ENCODE assay signal across 10 mouse cellular contexts in genomic region chr8:103235614-103236013, GRCm38 (mm10).
DNase-seq lines count a peak whose midpoint lies in the region; ATAC-seq and TF ChIP-seq lines count a peak whose summit lies in the region.
"Had no signal": no experiment of that assay in that cellular context is flagged by ENCODE, and none has a peak within 500 bp of the region (broad histone marks: within the 10 kb centered on the region; RNA-seq: fewer than 3 reads in every experiment).

No protein-coding gene starts in this region.

- no peaks in the 10 kb centered on the region for H3K36me3 ChIP-seq in limb, embryonic 14.5 days (ENCODE audit: control insufficient read depth, insufficient read depth, low read length)
- no peaks in the 10 kb centered on the region for H3K36me3 ChIP-seq in limb, embryonic 10.5 days
- no peaks in the 10 kb centered on the region for H3K36me3 ChIP-seq in embryonic facial prominence, embryonic 11.5 days (replicated peaks; ENCODE audit: control insufficient read depth, insufficient read depth, low read depth, low read length)
- H3K36me3 ChIP-seq in midbrain, embryonic 15.5 days (replicated peaks): no peaks in the 10 kb centered on the region
- H3K36me3 ChIP-seq: midbrain, embryonic 12.5 days had no signal

- no peak overlapping the region for H3K27ac ChIP-seq in limb, embryonic 14.5 days (replicated peaks; ENCODE audit: low read depth, low read length)
- no peak overlapping the region for H3K27ac ChIP-seq in limb, embryonic 10.5 days
- no peak overlapping the region for H3K27ac ChIP-seq in embryonic facial prominence, embryonic 11.5 days (replicated peaks; ENCODE audit: low read depth, low read length)
- no peak overlapping the region for H3K27ac ChIP-seq in midbrain, embryonic 15.5 days
- H3K27ac ChIP-seq: midbrain, embryonic 12.5 days had no signal

- no peak for ATAC-seq in limb, embryonic 14.5 days (ENCODE audit: low FRiP score, low read depth)
- ATAC-seq in embryonic facial prominence, embryonic 11.5 days (replicated peaks; ENCODE audit: insufficient number of reproducible peaks, low FRiP score, low TSS enrichment, low read depth): no peak; the same call in 1 of the 2 replicates
- no peak for ATAC-seq in megakaryocyte, adult 5-6 weeks (ENCODE audit: poor library complexity, severe bottlenecking)
- no peak for ATAC-seq in midbrain, embryonic 15.5 days (replicated peaks)

- peak; percentile 79 for DNase-seq in limb, embryonic 14.5 days (ENCODE audit: low spot score)
- DNase-seq in limb, embryonic 10.5 days (ENCODE audit: low spot score): no peak
- DNase-seq in embryonic facial prominence, embryonic 11.5 days (ENCODE audit: low spot score): peak; percentile 82
- peak; percentile 2 to 12 for DNase-seq in kidney, adult 8-10 months
- DNase-seq in lung, postnatal 4 days: peak; percentile 37 to 67
- no peak for DNase-seq in right cerebral cortex, adult 18-20 months
- DNase-seq: left cerebral cortex, postnatal 4 days had no signal

- H3K9me3 ChIP-seq in limb, embryonic 14.5 days (ENCODE audit: control insufficient read depth, low read length): no peaks in the 10 kb centered on the region
- no peaks in the 10 kb centered on the region for H3K9me3 ChIP-seq in limb, embryonic 10.5 days (replicated peaks)
- no peaks in the 10 kb centered on the region for H3K9me3 ChIP-seq in embryonic facial prominence, embryonic 11.5 days (replicated peaks; ENCODE audit: control insufficient read depth, low read length)
- H3K9me3 ChIP-seq in midbrain, embryonic 15.5 days: no peaks in the 10 kb centered on the region
- H3K9me3 ChIP-seq: midbrain, embryonic 12.5 days had no signal

- peaks cover 21% of the 10 kb centered on the region for H3K4me1 ChIP-seq in limb, embryonic 14.5 days (ENCODE audit: control insufficient read depth, insufficient read depth, low read length)
- H3K4me1 ChIP-seq in limb, embryonic 10.5 days: peaks cover 22% of the 10 kb centered on the region
- H3K4me1 ChIP-seq in embryonic facial prominence, embryonic 11.5 days (ENCODE audit: control insufficient read depth, insufficient read depth, low read length): no peaks in the 10 kb centered on the region
- no peaks in the 10 kb centered on the region for H3K4me1 ChIP-seq in midbrain, embryonic 15.5 days
- H3K4me1 ChIP-seq: midbrain, embryonic 12.5 days had no signal

- no peak for TF ChIP-seq POLR2A in limb, embryonic 14.5 days (IDR thresholded peaks at IDR 0.05; ENCODE audit: borderline replicate concordance, extremely low read depth, insufficient read depth, insufficient read length)

- H3K4me2 ChIP-seq in limb, embryonic 14.5 days (replicated peaks; ENCODE audit: low read depth, low read length, severe bottlenecking): no peak overlapping the region
- no peak overlapping the region for H3K4me2 ChIP-seq in embryonic facial prominence, embryonic 11.5 days (ENCODE audit: low read depth, low read length)
- H3K4me2 ChIP-seq in midbrain, embryonic 15.5 days: no peak overlapping the region
- H3K4me2 ChIP-seq: midbrain, embryonic 12.5 days had no signal

- H3K9ac ChIP-seq in limb, embryonic 14.5 days (ENCODE audit: low read depth, low read length, severe bottlenecking): no peak overlapping the region
- no peak overlapping the region for H3K9ac ChIP-seq in embryonic facial prominence, embryonic 11.5 days (replicated peaks; ENCODE audit: low read length)
- H3K9ac ChIP-seq in midbrain, embryonic 15.5 days: no peak overlapping the region
- H3K9ac ChIP-seq: midbrain, embryonic 12.5 days had no signal

- 5% methylated on average over 1 of the region's 1 CpGs for WGBS in limb, embryonic 14.5 days
- WGBS in limb, embryonic 10.5 days: 28% methylated on average over 1 of the region's 1 CpGs
- 16% methylated on average over 1 of the region's 1 CpGs for WGBS in embryonic facial prominence, embryonic 11.5 days
- 56% methylated on average over 1 of the region's 1 CpGs for WGBS in midbrain, embryonic 15.5 days

- H3K27me3 ChIP-seq in limb, embryonic 14.5 days (ENCODE audit: control insufficient read depth, insufficient read depth, low read length): no peaks in the 10 kb centered on the region
- no peaks in the 10 kb centered on the region for H3K27me3 ChIP-seq in limb, embryonic 10.5 days (ENCODE audit: low read depth, poor library complexity, severe bottlenecking)
- H3K27me3 ChIP-seq in embryonic facial prominence, embryonic 11.5 days (ENCODE audit: control insufficient read depth, insufficient read depth, low read length): no peaks in the 10 kb centered on the region
- no peaks in the 10 kb centered on the region for H3K27me3 ChIP-seq in midbrain, embryonic 15.5 days (replicated peaks)
- H3K27me3 ChIP-seq: midbrain, embryonic 12.5 days had no signal

- no peak overlapping the region for H3K4me3 ChIP-seq in limb, embryonic 14.5 days (replicated peaks; ENCODE audit: low read length)
- no peak overlapping the region for H3K4me3 ChIP-seq in limb, embryonic 10.5 days
- H3K4me3 ChIP-seq in embryonic facial prominence, embryonic 11.5 days (ENCODE audit: low read depth, low read length): no peak overlapping the region
- no peak overlapping the region for H3K4me3 ChIP-seq in midbrain, embryonic 15.5 days
- H3K4me3 ChIP-seq: midbrain, embryonic 12.5 days had no signal

Comparison
In these comparisons a context has a peak if more than half of its experiments do, and no peak if none do; other contexts are left out.
1. DNase-seq: peak in limb, embryonic 14.5 days (single experiment), embryonic facial prominence, embryonic 11.5 days (single experiment), kidney, adult 8-10 months (2 of 2) and lung, postnatal 4 days (2 of 2); none in limb, embryonic 10.5 days (single experiment) and right cerebral cortex, adult 18-20 months (single experiment).